ENCODE assay signal across 9 mouse cellular contexts in genomic region chr16:17803675-17804448, GRCm38 (mm10). TPM values are rescaled to one million over a fixed set of nuclear protein-coding genes. Genes with fewer than 3 reads are reported as not detected.
DNase-seq lines count a peak whose midpoint lies in the region; ATAC-seq and TF ChIP-seq lines count a peak whose summit lies in the region.
"Had no signal": no experiment of that assay in that cellular context is flagged by ENCODE, and none has a peak within 500 bp of the region (broad histone marks: within the 10 kb centered on the region; RNA-seq: fewer than 3 reads in every experiment).

No protein-coding gene starts in this region.

- no peak; the same call in 1 of the 2 replicates for ATAC-seq in lung, embryonic 14.5 days (ENCODE audit: insufficient read depth)
- 0 out of 2 replicates have a peak, but pooled peaks have one; percentile 8 for ATAC-seq in forebrain, embryonic 11.5 days (replicated peaks; ENCODE audit: low FRiP score)
- no peak for ATAC-seq in limb, embryonic 12.5 days (ENCODE audit: insufficient number of reproducible peaks, insufficient read depth, low FRiP score, low TSS enrichment, low read depth)

- no peak for TF ChIP-seq POLR2A in olfactory bulb, adult 2 months (IDR thresholded peaks at IDR 0.05; ENCODE audit: insufficient read depth, low read depth, low read length)

- peaks cover 56% of the 10 kb centered on the region for H3K4me1 ChIP-seq in lung, embryonic 14.5 days (ENCODE audit: insufficient read depth)
- H3K4me1 ChIP-seq in forebrain, embryonic 11.5 days (replicated peaks; ENCODE audit: control insufficient read depth, insufficient read depth, low read length): peaks cover 31% of the 10 kb centered on the region
- H3K4me1 ChIP-seq in limb, embryonic 12.5 days (replicated peaks): peaks cover 99% of the 10 kb centered on the region
- H3K4me1 ChIP-seq in olfactory bulb, adult 2 months (ENCODE audit: control insufficient read depth, insufficient read depth, low read length): peaks cover 38% of the 10 kb centered on the region

- peak overlapping the region; percentile 28 for H3K4me3 ChIP-seq in lung, embryonic 14.5 days (ENCODE audit: low read depth, low read length)
- H3K4me3 ChIP-seq in forebrain, embryonic 11.5 days (ENCODE audit: low read depth, low read length): peak overlapping the region; percentile 31
- peak overlapping the region; percentile 32 for H3K4me3 ChIP-seq in limb, embryonic 12.5 days (replicated peaks)
- H3K4me3 ChIP-seq in olfactory bulb, adult 2 months (ENCODE audit: insufficient read depth, low read depth, low read length): peak overlapping the region; percentile 31

- H3K27me3 ChIP-seq in lung, embryonic 14.5 days (ENCODE audit: insufficient read depth, low read length): peaks cover 58% of the 10 kb centered on the region
- H3K27me3 ChIP-seq in forebrain, embryonic 11.5 days (ENCODE audit: control insufficient read depth, insufficient read depth, low read length): peaks cover 86% of the 10 kb centered on the region
- peaks cover 76% of the 10 kb centered on the region for H3K27me3 ChIP-seq in limb, embryonic 12.5 days

- H3K9ac ChIP-seq in lung, embryonic 14.5 days: peak overlapping the region; percentile 29; the same call in 1 of the 2 replicates
- H3K9ac ChIP-seq in forebrain, embryonic 11.5 days (ENCODE audit: low read length): no peak overlapping the region
- peak overlapping the region; percentile 52; the same call in 1 of the 2 replicates for H3K9ac ChIP-seq in limb, embryonic 12.5 days (replicated peaks)

- no peak for TF ChIP-seq CTCF in lung, embryonic 14.5 days (IDR thresholded peaks at IDR 0.05; ENCODE audit: low read depth)
- TF ChIP-seq CTCF in olfactory bulb, adult 2 months (IDR thresholded peaks at IDR 0.05; ENCODE audit: insufficient read depth, low read depth, low read length): no peak

- peak overlapping the region; percentile 59 for H3K4me2 ChIP-seq in lung, embryonic 14.5 days
- peak overlapping the region; percentile 57 for H3K4me2 ChIP-seq in forebrain, embryonic 11.5 days (ENCODE audit: low read depth, low read length, severe bottlenecking)
- peak overlapping the region; percentile 60 for H3K4me2 ChIP-seq in limb, embryonic 12.5 days

- no peaks in the 10 kb centered on the region for H3K9me3 ChIP-seq in lung, embryonic 14.5 days (ENCODE audit: low read depth, low read length)
- no peaks in the 10 kb centered on the region for H3K9me3 ChIP-seq in forebrain, embryonic 11.5 days (ENCODE audit: control insufficient read depth, low read length)
- H3K9me3 ChIP-seq in limb, embryonic 12.5 days: no peaks in the 10 kb centered on the region

- 0 out of 2 replicates have a peak overlapping the region, but pooled peaks have one; percentile 4 for H3K27ac ChIP-seq in lung, embryonic 14.5 days (ENCODE audit: low read depth)
- H3K27ac ChIP-seq in forebrain, embryonic 11.5 days (ENCODE audit: low read depth, low read length): no peak overlapping the region
- H3K27ac ChIP-seq in limb, embryonic 12.5 days: no peak overlapping the region
- no peak overlapping the region for H3K27ac ChIP-seq in olfactory bulb, adult 2 months (ENCODE audit: insufficient read depth, low read depth, low read length)

- peaks cover 55% of the 10 kb centered on the region for H3K36me3 ChIP-seq in lung, embryonic 14.5 days (ENCODE audit: insufficient read depth)
- no peaks in the 10 kb centered on the region for H3K36me3 ChIP-seq in forebrain, embryonic 11.5 days (ENCODE audit: control insufficient read depth, insufficient read depth, low read length)
- H3K36me3 ChIP-seq in limb, embryonic 12.5 days: peaks cover 61% of the 10 kb centered on the region

- peak; percentile 24 for DNase-seq in lung, embryonic 14.5 days
- DNase-seq in lung, postnatal 25 days (ENCODE audit: low spot score): no peak
- peak; percentile 55 for DNase-seq in forebrain, embryonic 11.5 days (ENCODE audit: low spot score)
- DNase-seq in spleen, adult 12 weeks (ENCODE audit: low spot score): no peak
- no peak for DNase-seq in adrenal gland, postnatal 25 days

- WGBS in lung, embryonic 14.5 days: 32% methylated on average over 33 of the region's 33 CpGs
- WGBS in forebrain, embryonic 11.5 days: 6% methylated on average over 33 of the region's 33 CpGs
- WGBS in limb, embryonic 12.5 days: 13% methylated on average over 33 of the region's 33 CpGs
- 31% methylated on average over 33 of the region's 33 CpGs for WGBS in olfactory bulb, adult 2 months

RNA-seq across cellular contexts. Expression of gene Scarf2, which starts 6.8 kb away (rescaled TPM):
- 32.7 and 36.3 TPM in 2 replicates for polyA plus RNA-seq in lung, embryonic 14.5 days (2014; fragmentation: Nextera tagmentation; extraction: Ambion mirVana)
- polyA plus RNA-seq in forebrain, embryonic 11.5 days (2014; fragmentation: Nextera tagmentation; extraction: Ambion mirVana): 7.4 and 7.9 TPM in 2 replicates
- polyA plus RNA-seq in limb, embryonic 12.5 days (2016; fragmentation: Nextera tagmentation; extraction: Ambion mirVana): 41.0 and 46.3 TPM in 2 replicates
- not detected in 2 replicates for polyA plus RNA-seq in olfactory bulb, adult 2 months (2012; ENCODE audit: insufficient read depth, insufficient read length, low replicate concordance, missing spikeins)
- total RNA-seq in adrenal gland, postnatal 25 days (2021): 8.6 and 8.7 TPM in 2 replicates

RNA-seq across cellular contexts. Expression of gene B830017H08Rik, which starts 29.1 kb away (rescaled TPM):
- 0.18 TPM in 1 of 2 replicates, not detected in the other for polyA plus RNA-seq in lung, embryonic 14.5 days (2014; fragmentation: Nextera tagmentation; extraction: Ambion mirVana)
- not detected in 2 replicates for polyA plus RNA-seq in forebrain, embryonic 11.5 days (2014; fragmentation: Nextera tagmentation; extraction: Ambion mirVana)
- polyA plus RNA-seq in limb, embryonic 12.5 days (2016; fragmentation: Nextera tagmentation; extraction: Ambion mirVana): 0.27 and 0.56 TPM in 2 replicates
- not detected in 2 replicates for polyA plus RNA-seq in olfactory bulb, adult 2 months (2012; ENCODE audit: insufficient read depth, insufficient read length, low replicate concordance, missing spikeins)
- total RNA-seq in adrenal gland, postnatal 25 days (2021): not detected in 2 replicates
- total RNA-seq: adrenal gland, adult 2 months had no signal
- polyA plus RNA-seq: adrenal gland, adult 2 months; gonadal fat pad, adult 2 months had no signal

RNA-seq across cellular contexts. Expression of gene Car15, which starts 34.3 kb away (rescaled TPM):
- polyA plus RNA-seq in lung, embryonic 14.5 days (2014; fragmentation: Nextera tagmentation; extraction: Ambion mirVana): 2.6 and 2.7 TPM in 2 replicates
- polyA plus RNA-seq in forebrain, embryonic 11.5 days (2014; fragmentation: Nextera tagmentation; extraction: Ambion mirVana): 4.3 and 4.6 TPM in 2 replicates
- 2.9 and 3.6 TPM in 2 replicates for polyA plus RNA-seq in limb, embryonic 12.5 days (2016; fragmentation: Nextera tagmentation; extraction: Ambion mirVana)
- not detected in 2 replicates for polyA plus RNA-seq in olfactory bulb, adult 2 months (2012; ENCODE audit: insufficient read depth, insufficient read length, low replicate concordance, missing spikeins)
- total RNA-seq in adrenal gland, postnatal 25 days (2021): 2.9 and 3.6 TPM in 2 replicates

RNA-seq across cellular contexts. Expression of gene Klhl22, which starts 44.4 kb away (rescaled TPM):
- polyA plus RNA-seq in lung, embryonic 14.5 days (2014; fragmentation: Nextera tagmentation; extraction: Ambion mirVana): 67.0 and 70.7 TPM in 2 replicates
- polyA plus RNA-seq in forebrain, embryonic 11.5 days (2014; fragmentation: Nextera tagmentation; extraction: Ambion mirVana): 54.6 and 57.7 TPM in 2 replicates
- polyA plus RNA-seq in limb, embryonic 12.5 days (2016; fragmentation: Nextera tagmentation; extraction: Ambion mirVana): 87.7 and 88.5 TPM in 2 replicates
- polyA plus RNA-seq in olfactory bulb, adult 2 months (2012; ENCODE audit: insufficient read depth, insufficient read length, low replicate concordance, missing spikeins): not detected in 2 replicates
- total RNA-seq in adrenal gland, postnatal 25 days (2021): 32.3 and 49.0 TPM in 2 replicates

Comparison
In these comparisons a context has a peak if more than half of its experiments do, and no peak if none do; other contexts are left out.
1. DNase-seq: peak in lung, embryonic 14.5 days (single experiment) and forebrain, embryonic 11.5 days (single experiment); none in lung, postnatal 25 days (single experiment), spleen, adult 12 weeks (single experiment) and adrenal gland, postnatal 25 days (single experiment).
2. Peak in every context shown above with its lines, with median percentiles within 50 percentile points of each other: H3K4me2 ChIP-seq and H3K4me3 ChIP-seq.